Mouse (Mus musculus) common myeloid progenitor, adult 5-6 weeks (primary cell): ENCODE data around the gene Rras2. TPM values are rescaled to one million over a fixed set of nuclear protein-coding genes. Genes with fewer than 3 reads are reported as not detected.

ENCODE experiments used
- ATAC-seq: replicated peaks from 2 replicates; pipeline ENCODE4 v1.8.0; 2016; ENCODE audit warnings: low read depth, mild to moderate bottlenecking, moderate TSS enrichment, inconsistent platforms; ENCODE audit not compliant: poor library complexity, severe bottlenecking
- total RNA-seq: library from RNA; stranded (forward); fragments of 200-1000, 187-1606 nt; gene quantifications from 2 replicates; pipeline ENCODE4 v1.2.3, GENCODE M21; 2017

The Rras2 gene
- total RNA-seq, 1 experiment from 2014 or later = 5.4 TPM

GRCm38 (mm10) chr7:114115961-114116360 is 1.6 kb downstream of the Rras2 start:
- ATAC-seq = no peak

GRCm38 (mm10) chr7:114114976-114115375 is 2.6 kb downstream of the Rras2 start:
- no peak for ATAC-seq

GRCm38 (mm10) chr7:114114284-114114683 is 3.3 kb downstream of the Rras2 start:
- no peak for ATAC-seq

- ATAC-seq = no peak
Observed at GRCm38 (mm10) chr7:114110500-114110899, 7.1 kb downstream of the Rras2 start.

GRCm38 (mm10) chr7:114105886-114106285 is 11.7 kb downstream of the Rras2 start:
- ATAC-seq = no peak

GRCm38 (mm10) chr7:114103629-114104347 is 13.8 kb downstream of the Rras2 start:
- ATAC-seq = no peak

- ATAC-seq = no peak
Observed at GRCm38 (mm10) chr7:114103152-114103551, 14.4 kb downstream of the Rras2 start.

- ATAC-seq = no peak
Observed at GRCm38 (mm10) chr7:114102609-114103008, 15.0 kb downstream of the Rras2 start.

GRCm38 (mm10) chr7:114101412-114101811 is 16.2 kb downstream of the Rras2 start:
- ATAC-seq = no peak

- ATAC-seq = no peak
Observed at GRCm38 (mm10) chr7:114093548-114094174, 23.9 kb downstream of the Rras2 start.

GRCm38 (mm10) chr7:114090892-114091545 is 26.6 kb downstream of the Rras2 start:
- ATAC-seq = no peak

- ATAC-seq = no peak
Observed at GRCm38 (mm10) chr7:114090231-114090630, 27.4 kb downstream of the Rras2 start.

GRCm38 (mm10) chr7:114088918-114089317 is 28.7 kb downstream of the Rras2 start:
- ATAC-seq = no peak

- ATAC-seq = no peak
Observed at GRCm38 (mm10) chr7:114087986-114088385, 29.6 kb downstream of the Rras2 start.

GRCm38 (mm10) chr7:114087341-114087740 is 30.2 kb downstream of the Rras2 start:
- ATAC-seq = no peak

GRCm38 (mm10) chr7:114086021-114086710 is 31.4 kb downstream of the Rras2 start:
- ATAC-seq = 0 out of 2 replicates have a peak, but pooled peaks have one; percentile 22

GRCm38 (mm10) chr7:114083760-114084159 is 33.8 kb downstream of the Rras2 start:
- ATAC-seq = no peak

GRCm38 (mm10) chr7:114083088-114083487 is 34.5 kb downstream of the Rras2 start:
- no peak for ATAC-seq

GRCm38 (mm10) chr7:114081633-114082420 is 35.8 kb downstream of the Rras2 start:
- ATAC-seq = peak; percentile 42; the same call in 1 of the 2 replicates

GRCm38 (mm10) chr7:114080250-114080649 is 37.3 kb downstream of the Rras2 start:
- no peak for ATAC-seq
